Mouse (Mus musculus) lung, postnatal 14 days (tissue): ENCODE measurements around the gene Slc28a3.

Experiments used
- DNase-seq: peaks from one replicate; pipeline ENCODE4 v3.0.0; 2021

Slc28a3 gene

DNA sequence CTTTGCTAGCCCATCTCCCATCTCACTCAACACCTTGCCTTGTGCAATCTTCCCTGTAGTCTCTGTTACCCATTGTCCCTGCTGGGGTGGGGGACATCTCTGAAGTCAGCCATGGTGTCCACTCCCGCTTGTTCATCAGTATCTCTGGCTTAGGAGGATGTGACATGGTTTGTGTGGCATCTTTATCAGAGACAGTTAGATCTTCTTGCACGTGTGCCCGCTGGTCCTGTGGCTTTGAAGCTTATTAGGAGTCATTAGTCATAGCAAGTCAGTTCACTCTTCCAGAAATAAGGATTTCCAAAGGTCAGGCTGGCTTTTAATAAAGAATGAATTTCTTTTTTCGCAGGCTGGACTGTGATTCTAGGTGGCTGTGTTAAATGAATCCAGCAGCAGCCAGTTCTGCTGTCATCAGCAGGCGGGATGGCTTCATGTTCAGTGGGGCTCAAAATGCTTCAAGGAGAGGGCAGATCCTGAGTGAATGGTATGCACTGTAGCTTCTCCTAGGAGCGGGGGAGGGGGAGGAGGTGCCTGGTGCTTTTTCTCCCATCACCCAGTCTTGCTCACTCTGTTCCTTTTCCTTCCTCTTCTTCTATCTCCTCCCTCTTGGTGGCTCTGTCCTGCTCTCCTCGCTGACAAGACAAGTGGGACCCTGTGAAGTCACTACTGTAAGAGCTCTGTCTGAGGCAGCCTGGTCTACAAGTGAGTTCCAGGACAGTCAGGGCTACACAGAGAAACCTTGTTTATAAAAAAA lies 89.9 kb downstream of the Slc28a3 start:
- DNase-seq = no peak

- no peak for DNase-seq
Observed at GRCm38 (mm10) chr13:58520028-58520427, 90.6 kb downstream of the Slc28a3 start.

DNA sequence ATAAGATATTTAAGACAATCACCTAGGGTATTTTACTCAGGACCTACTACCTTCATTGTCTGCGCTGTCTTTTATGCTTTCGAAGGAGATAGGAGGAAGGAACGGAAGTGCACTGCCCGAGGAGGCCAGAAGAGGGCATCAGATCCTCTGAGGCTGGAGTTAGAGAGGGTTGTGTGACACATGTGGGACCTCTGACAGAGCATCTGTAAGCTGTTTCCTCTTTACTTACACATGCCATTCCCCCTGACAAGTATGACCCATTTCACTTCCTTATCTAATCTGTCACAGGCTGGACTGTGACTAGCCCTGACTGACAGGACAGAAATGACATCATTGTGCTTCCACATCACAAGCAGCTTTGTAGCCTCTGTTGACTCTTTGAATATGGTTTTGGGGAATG lies 94.4 kb downstream of the Slc28a3 start:
- DNase-seq = no peak

DNA sequence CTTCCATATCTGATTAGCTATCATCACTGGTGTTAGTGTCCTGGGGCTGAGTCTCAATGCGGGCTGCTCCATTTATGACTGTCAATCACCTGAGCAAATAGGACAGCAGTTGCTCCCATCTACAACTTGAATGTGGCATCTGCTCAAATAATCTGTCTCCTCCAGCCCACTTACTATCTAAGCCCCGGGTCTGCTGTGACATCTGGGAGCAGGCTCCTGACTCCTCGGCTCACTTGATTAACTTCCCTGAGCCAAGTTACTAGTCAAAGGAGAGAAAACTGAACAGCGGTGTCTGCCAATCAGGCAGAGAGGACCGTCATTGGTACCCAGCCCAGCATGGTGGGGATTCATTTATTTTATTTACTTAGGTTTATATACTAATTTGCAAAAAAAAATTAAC lies 95.0 kb downstream of the Slc28a3 start:
- no peak for DNase-seq

GRCm38 (mm10) chr13:58514147-58514727 lies 96.4 kb downstream of the Slc28a3 start:
- DNase-seq = peak; percentile 34

DNA sequence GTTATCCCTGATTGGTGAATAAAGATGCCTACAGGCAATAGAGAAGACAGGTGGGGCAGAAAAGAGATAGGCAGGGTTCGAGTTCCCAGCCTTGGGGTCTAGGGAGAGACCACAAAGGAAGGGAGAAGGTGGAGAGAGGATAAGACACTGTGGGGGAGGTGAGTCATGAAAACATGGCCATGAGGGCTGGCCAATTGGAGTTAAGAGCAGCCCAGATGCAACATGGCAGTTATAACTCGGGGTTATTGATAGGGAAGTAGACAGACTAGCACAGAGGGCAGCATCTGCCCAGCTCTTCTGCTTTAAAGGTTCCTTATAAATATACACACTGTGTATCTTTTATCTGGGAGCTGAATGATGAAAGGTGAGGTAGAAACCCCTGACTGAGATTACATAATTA lies 98.8 kb downstream of the Slc28a3 start:
- DNase-seq = no peak

- no peak for DNase-seq
Observed at GRCm38 (mm10) chr13:58511248-58511647, 99.4 kb downstream of the Slc28a3 start.

- DNase-seq = no peak
Observed at GRCm38 (mm10) chr13:58509241-58509640, 101.4 kb downstream of the Slc28a3 start.

DNA sequence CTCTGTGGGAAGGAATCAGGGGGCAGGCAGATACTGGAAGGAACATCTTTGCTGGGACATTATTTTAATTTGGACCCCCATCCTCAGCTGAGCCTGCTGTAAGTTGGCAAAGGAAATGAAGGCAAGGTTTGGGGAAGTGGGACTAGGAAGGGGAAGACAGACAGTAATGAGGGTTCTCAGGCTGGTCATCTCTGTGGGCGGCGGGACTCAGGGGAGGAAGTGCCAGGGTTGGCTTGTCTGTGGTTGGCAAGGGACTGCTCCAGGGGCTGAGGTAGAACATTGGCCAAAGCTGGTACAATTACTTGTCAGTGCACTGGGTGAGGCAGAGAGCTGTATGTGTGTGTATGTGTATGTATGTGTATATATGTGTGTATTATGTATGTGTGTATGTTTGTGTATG lies 107.1 kb downstream of the Slc28a3 start:
- peak; percentile 16 for DNase-seq

DNA sequence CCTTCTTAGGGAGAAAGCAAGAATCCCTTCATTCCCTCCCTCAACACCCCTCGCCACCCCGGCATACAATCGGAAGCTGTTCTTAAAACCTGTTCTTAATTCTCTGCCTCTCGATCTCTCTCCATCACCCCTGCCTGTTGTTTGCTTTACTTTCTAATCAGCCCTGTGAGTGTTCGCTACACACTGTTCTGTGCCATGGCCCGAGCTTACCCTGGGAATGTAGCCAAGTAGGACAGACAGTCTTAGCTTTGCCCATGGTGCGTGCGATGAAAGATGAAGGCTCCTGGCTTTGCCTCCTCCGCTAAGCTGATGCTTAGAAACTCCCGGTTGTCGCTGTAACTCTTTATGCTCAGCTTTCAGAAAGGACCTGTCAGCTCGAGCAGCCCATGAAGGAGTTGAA lies 112.9 kb downstream of the Slc28a3 start:
- DNase-seq = no peak
